Mouse (Mus musculus) liver, embryonic 13.5 days (tissue): ENCODE measurements around the gene Apcs. TPM values are rescaled to one million over a fixed set of nuclear protein-coding genes. Genes with fewer than 3 reads are reported as not detected.

Experiments used
- polyA plus RNA-seq: library from polyadenylated mRNA; unstranded; fragments of >200 nt; fragmentation: Nextera tagmentation; extraction: Ambion mirVana; gene quantifications from 2 replicates; pipeline ENCODE4 v1.2.1, GENCODE M21; 2015

Gene Apcs
- polyA plus RNA-seq, 1 experiment from 2014 or later = 17.6 TPM

Other genes starting within 250 kb of the Apcs start
- 14.7 and 16.8 TPM in 2 replicates for gene Crp, start 197.0 kb downstream of the Apcs start, polyA plus RNA-seq
- not detected in 2 replicates for gene Olfr16, start 55.4 kb upstream of the Apcs start, polyA plus RNA-seq
- not detected in 2 replicates for gene Olfr1408, start 242.3 kb upstream of the Apcs start, polyA plus RNA-seq